Mouse (Mus musculus) liver, embryonic 14.5 days (tissue): ENCODE results near the gene Cnppd1.

Source experiments
- CTCF ChIP-seq: IDR thresholded peaks from 2 replicates; pipeline ENCODE4 v1.5.1; 2016; ENCODE audit warnings: antibody characterized with exemption, low read depth, control low read depth
- EP300 ChIP-seq: IDR thresholded peaks from 2 replicates; pipeline ENCODE4 v1.6.1; 2016; ENCODE audit warnings: antibody characterized with exemption, low read depth

GRCm38 (mm10) chr1:75125418-75125817 is 17.1 kb downstream of the Cnppd1 start:
- no peak for TF ChIP-seq EP300
- no peak for TF ChIP-seq CTCF
